Mouse (Mus musculus) heart, postnatal 4 days (tissue): ENCODE results near the gene Abca2. TPM values are rescaled to one million over a fixed set of nuclear protein-coding genes. Genes with fewer than 3 reads are reported as not detected.

Experiments used
- DNase-seq: peaks from one replicate; pipeline ENCODE4 v3.0.0; 2021
- total RNA-seq, 2 experiments: library from RNA; stranded (reverse); gene quantifications; 2 replicates each; pipeline ENCODE4 v1.2.3; 2021

The Abca2 gene
- total RNA-seq, 2 experiments from 2014 or later, result 19.4 to 20.7 TPM

GRCm38 (mm10) chr2:25425481-25425880, 3.0 kb upstream of the Abca2 start:
- no peak for DNase-seq

- DNase-seq, result peak; percentile 74
Measured at GRCm38 (mm10) chr2:25426721-25427191, 1.7 kb upstream of the Abca2 start.

GRCm38 (mm10) chr2:25427256-25427655, 1.2 kb upstream of the Abca2 start:
- DNase-seq, result no peak

GRCm38 (mm10) chr2:25429435-25430180, 1.1 kb downstream of the Abca2 start:
- peak; percentile 36 for DNase-seq

- DNase-seq, result no peak
Measured at GRCm38 (mm10) chr2:25430395-25431233, 2.1 kb downstream of the Abca2 start.

GRCm38 (mm10) chr2:25431308-25431855, 2.9 kb downstream of the Abca2 start:
- no peak for DNase-seq

- DNase-seq, result no peak
Measured at GRCm38 (mm10) chr2:25432326-25433098, 4.0 kb downstream of the Abca2 start.

GRCm38 (mm10) chr2:25433101-25433500, 4.6 kb downstream of the Abca2 start:
- no peak for DNase-seq

- DNase-seq, result no peak
Measured at GRCm38 (mm10) chr2:25434292-25434691, 5.8 kb downstream of the Abca2 start.

GRCm38 (mm10) chr2:25436286-25436820, 7.8 kb downstream of the Abca2 start:
- no peak for DNase-seq

- no peak for DNase-seq
Measured at GRCm38 (mm10) chr2:25441067-25441466, 12.6 kb downstream of the Abca2 start.

GRCm38 (mm10) chr2:25442682-25443081, 14.2 kb downstream of the Abca2 start:
- DNase-seq, result no peak

GRCm38 (mm10) chr2:25450853-25451647, 22.5 kb downstream of the Abca2 start:
- no peak for DNase-seq

- DNase-seq, result no peak
Measured at GRCm38 (mm10) chr2:25452951-25453350, 24.4 kb downstream of the Abca2 start.

GRCm38 (mm10) chr2:25456205-25456953, 27.9 kb downstream of the Abca2 start, which contains the start of gene Clic3:
Gene Clic3 (plus strand): TSS chr2:25456838.
- no peak for DNase-seq

GRCm38 (mm10) chr2:25457022-25457896, 28.8 kb downstream of the Abca2 start:
- DNase-seq, result no peak

- peak; percentile 66 for DNase-seq
Measured at GRCm38 (mm10) chr2:25458911-25459310, 30.4 kb downstream of the Abca2 start.

GRCm38 (mm10) chr2:25460135-25460534, 31.6 kb downstream of the Abca2 start:
- DNase-seq, result peak; percentile 32
